Mouse (Mus musculus) testis, adult 2 months (tissue): ENCODE results near the gene Exoc5.

ENCODE experiments used
- CTCF ChIP-seq: fragments of 200-500 bp; IDR thresholded peaks from 2 replicates; pipeline ENCODE4 v1.5.1; 2012; ENCODE audit warnings: low read depth, mild to moderate bottlenecking, inconsistent platforms, low read length, moderate library complexity; ENCODE audit not compliant: control insufficient read depth, insufficient read depth, insufficient replicate concordance
- POLR2A ChIP-seq: fragments of 200-500 bp; IDR thresholded peaks from 2 replicates; pipeline ENCODE4 v1.6.1; 2012; ENCODE audit warnings: low read depth, mild to moderate bottlenecking, inconsistent platforms, low read length, moderate library complexity; ENCODE audit not compliant: control insufficient read depth

- TF ChIP-seq CTCF (no peak), POLR2A (no peak)
These were observed 76.6 kb downstream of the Exoc5 start for GRCm38 (mm10) chr14:48989831-48990230.
